In genomic region chr1:127576563-127576962, GRCm38 (mm10) we compare ENCODE assay signal across 15 mouse cellular contexts.
DNase-seq lines count a peak whose midpoint lies in the region; ATAC-seq lines count a peak whose summit lies in the region.
"Had no signal": no experiment of that assay in that cellular context is flagged by ENCODE, and none has a peak within 500 bp of the region (broad histone marks: within the 10 kb centered on the region; RNA-seq: fewer than 3 reads in every experiment).

No protein-coding gene starts in this region.

- peak overlapping the region; percentile 21; the same call in 1 of the 2 replicates for H3K4me3 ChIP-seq in midbrain, embryonic 10.5 days
- H3K4me3 ChIP-seq in midbrain, embryonic 16.5 days (ENCODE audit: low read depth, low read length), result no peak overlapping the region
- H3K4me3 ChIP-seq in forebrain, embryonic 14.5 days (ENCODE audit: low read depth, low read length), result no peak overlapping the region
- H3K4me3 ChIP-seq in limb, embryonic 10.5 days, result no peak overlapping the region
- no peak overlapping the region for H3K4me3 ChIP-seq in neural tube, embryonic 14.5 days (ENCODE audit: low read depth, low read length)
- H3K4me3 ChIP-seq in liver, embryonic 11.5 days (ENCODE audit: low read depth, low read length), result no peak overlapping the region
- H3K4me3 ChIP-seq: liver, embryonic 13.5 days had no signal

- H3K4me1 ChIP-seq in midbrain, embryonic 10.5 days, result peaks cover 44% of the 10 kb centered on the region
- H3K4me1 ChIP-seq in midbrain, embryonic 16.5 days (ENCODE audit: control insufficient read depth, insufficient read depth, low read length), result peaks cover 14% of the 10 kb centered on the region
- H3K4me1 ChIP-seq in forebrain, embryonic 14.5 days (ENCODE audit: control insufficient read depth, insufficient read depth, low read length), result peaks cover 10% of the 10 kb centered on the region
- peaks cover 16% of the 10 kb centered on the region for H3K4me1 ChIP-seq in limb, embryonic 10.5 days
- H3K4me1 ChIP-seq in neural tube, embryonic 14.5 days (ENCODE audit: control insufficient read depth, insufficient read depth, low read length), result peaks cover 17% of the 10 kb centered on the region; the same call in 1 of the 2 replicates
- H3K4me1 ChIP-seq in liver, embryonic 11.5 days (replicated peaks; ENCODE audit: control insufficient read depth, insufficient read depth, low read length), result no peaks in the 10 kb centered on the region; the same call in 1 of the 2 replicates
- H3K4me1 ChIP-seq: liver, embryonic 13.5 days had no signal

- H3K9me3 ChIP-seq in midbrain, embryonic 10.5 days (replicated peaks), result no peaks in the 10 kb centered on the region
- H3K9me3 ChIP-seq in midbrain, embryonic 16.5 days (replicated peaks; ENCODE audit: control insufficient read depth, low read length, poor library complexity, severe bottlenecking), result no peaks in the 10 kb centered on the region
- no peaks in the 10 kb centered on the region for H3K9me3 ChIP-seq in forebrain, embryonic 14.5 days (replicated peaks; ENCODE audit: control insufficient read depth, low read length)
- H3K9me3 ChIP-seq in limb, embryonic 10.5 days (replicated peaks), result no peaks in the 10 kb centered on the region
- no peaks in the 10 kb centered on the region for H3K9me3 ChIP-seq in neural tube, embryonic 14.5 days (ENCODE audit: control insufficient read depth, low read length)
- no peaks in the 10 kb centered on the region for H3K9me3 ChIP-seq in liver, embryonic 11.5 days (ENCODE audit: control insufficient read depth, low read length)
- H3K9me3 ChIP-seq: liver, embryonic 13.5 days had no signal

- H3K4me2 ChIP-seq in midbrain, embryonic 16.5 days (ENCODE audit: low read length), result no peak overlapping the region
- H3K4me2 ChIP-seq in forebrain, embryonic 14.5 days (ENCODE audit: low read length), result peak overlapping the region; percentile 33; the same call in 1 of the 2 replicates
- H3K4me2 ChIP-seq in neural tube, embryonic 14.5 days (ENCODE audit: low read depth, low read length), result peak overlapping the region; percentile 5; the same call in 1 of the 2 replicates
- H3K4me2 ChIP-seq in liver, embryonic 11.5 days, result no peak overlapping the region
- H3K4me2 ChIP-seq: liver, embryonic 13.5 days had no signal

- H3K27me3 ChIP-seq in midbrain, embryonic 10.5 days (ENCODE audit: low read depth, poor library complexity, severe bottlenecking), result 0 out of 2 replicates have a peak, but pooled peaks cover 7% of the 10 kb centered on the region
- H3K27me3 ChIP-seq in midbrain, embryonic 16.5 days (ENCODE audit: control insufficient read depth, insufficient read depth, low read depth, low read length), result no peaks in the 10 kb centered on the region
- no peaks in the 10 kb centered on the region for H3K27me3 ChIP-seq in forebrain, embryonic 14.5 days (replicated peaks; ENCODE audit: control insufficient read depth, insufficient read depth, low read length)
- H3K27me3 ChIP-seq in limb, embryonic 10.5 days (ENCODE audit: low read depth, poor library complexity, severe bottlenecking), result no peaks in the 10 kb centered on the region
- 0 out of 2 replicates have a peak, but pooled peaks cover 2% of the 10 kb centered on the region for H3K27me3 ChIP-seq in neural tube, embryonic 14.5 days (ENCODE audit: control insufficient read depth, insufficient read depth, low read length)
- H3K27me3 ChIP-seq in liver, embryonic 11.5 days (replicated peaks; ENCODE audit: control insufficient read depth, insufficient read depth, low read length), result no peaks in the 10 kb centered on the region
- H3K27me3 ChIP-seq: liver, embryonic 13.5 days had no signal

- H3K27ac ChIP-seq in midbrain, embryonic 10.5 days (replicated peaks), result peak overlapping the region; percentile 80
- H3K27ac ChIP-seq in midbrain, embryonic 16.5 days (ENCODE audit: low read length), result no peak overlapping the region
- no peak overlapping the region for H3K27ac ChIP-seq in forebrain, embryonic 14.5 days (ENCODE audit: low read depth, low read length)
- H3K27ac ChIP-seq in limb, embryonic 10.5 days, result peak overlapping the region; percentile 32
- no peak overlapping the region for H3K27ac ChIP-seq in neural tube, embryonic 14.5 days (ENCODE audit: low read depth, low read length)
- H3K27ac ChIP-seq in liver, embryonic 11.5 days (ENCODE audit: low read depth, low read length), result no peak overlapping the region
- H3K27ac ChIP-seq: liver, embryonic 13.5 days had no signal

- no peak overlapping the region for H3K9ac ChIP-seq in midbrain, embryonic 16.5 days (ENCODE audit: low read depth, low read length)
- H3K9ac ChIP-seq in forebrain, embryonic 14.5 days (ENCODE audit: low read length), result 0 out of 2 replicates have a peak overlapping the region, but pooled peaks have one; percentile 13
- H3K9ac ChIP-seq in neural tube, embryonic 14.5 days (replicated peaks; ENCODE audit: low read depth, low read length), result no peak overlapping the region
- no peak overlapping the region for H3K9ac ChIP-seq in liver, embryonic 11.5 days (ENCODE audit: low read depth, low read length)
- H3K9ac ChIP-seq: liver, embryonic 13.5 days had no signal

- DNase-seq in midbrain, embryonic 10.5 days (ENCODE audit: low spot score), result peak; percentile 28
- DNase-seq in forebrain, embryonic 14.5 days (ENCODE audit: low spot score), result no peak
- DNase-seq in limb, embryonic 10.5 days (ENCODE audit: low spot score), result no peak
- no peak for DNase-seq in adrenal gland, postnatal 25 days
- DNase-seq in natural killer cell, adult 2 months (ENCODE audit: low spot score in 2 of 2), result no peak
- no peak for DNase-seq in liver, embryonic 11.5 days (ENCODE audit: low spot score)
- DNase-seq: cerebellum, adult 11 months; heart, adult 18-20 months; kidney, postnatal 10 days; layer of hippocampus, adult 9-11 months; liver, embryonic 13.5 days; lung, postnatal 10 days; right cerebral cortex, postnatal 4 days had no signal

- no peak for ATAC-seq in midbrain, embryonic 16.5 days
- no peak; the same call in 1 of the 2 replicates for ATAC-seq in forebrain, embryonic 14.5 days
- peak; percentile 10; the same call in 1 of the 2 replicates for ATAC-seq in neural tube, embryonic 14.5 days (ENCODE audit: low read depth)
- ATAC-seq in liver, embryonic 11.5 days (replicated peaks; ENCODE audit: low FRiP score), result no peak

- H3K36me3 ChIP-seq in midbrain, embryonic 10.5 days, result no peaks in the 10 kb centered on the region
- H3K36me3 ChIP-seq in midbrain, embryonic 16.5 days (ENCODE audit: control insufficient read depth, insufficient read depth, low read length), result no peaks in the 10 kb centered on the region
- no peaks in the 10 kb centered on the region for H3K36me3 ChIP-seq in forebrain, embryonic 14.5 days (ENCODE audit: control insufficient read depth, insufficient read depth, low read length)
- no peaks in the 10 kb centered on the region for H3K36me3 ChIP-seq in limb, embryonic 10.5 days
- no peaks in the 10 kb centered on the region for H3K36me3 ChIP-seq in neural tube, embryonic 14.5 days (ENCODE audit: control insufficient read depth, insufficient read depth, low read length)
- no peaks in the 10 kb centered on the region for H3K36me3 ChIP-seq in liver, embryonic 11.5 days (ENCODE audit: control insufficient read depth, insufficient read depth, low read length)
- H3K36me3 ChIP-seq: liver, embryonic 13.5 days had no signal

- 20% methylated on average over 8 of the region's 8 CpGs for WGBS in midbrain, embryonic 10.5 days
- WGBS in midbrain, embryonic 16.5 days, result 15% methylated on average over 8 of the region's 8 CpGs
- 6% methylated on average over 8 of the region's 8 CpGs for WGBS in forebrain, embryonic 14.5 days
- 32% methylated on average over 8 of the region's 8 CpGs for WGBS in limb, embryonic 10.5 days
- 7% methylated on average over 8 of the region's 8 CpGs for WGBS in neural tube, embryonic 14.5 days
- 59% methylated on average over 8 of the region's 8 CpGs for WGBS in liver, embryonic 11.5 days

Comparison
In these comparisons a context has a peak if more than half of its experiments do, and no peak if none do; other contexts are left out.
1. H3K27ac ChIP-seq: peak in midbrain, embryonic 10.5 days (single experiment) and limb, embryonic 10.5 days (single experiment); none in midbrain, embryonic 16.5 days (single experiment), forebrain, embryonic 14.5 days (single experiment), neural tube, embryonic 14.5 days (single experiment) and liver, embryonic 11.5 days (single experiment).
2. H3K4me2 ChIP-seq: peak in forebrain, embryonic 14.5 days (single experiment) and neural tube, embryonic 14.5 days (single experiment); none in midbrain, embryonic 16.5 days (single experiment) and liver, embryonic 11.5 days (single experiment).